Comparison of ENCODE assay signal across 20 mouse cellular contexts in the genomic region with DNA sequence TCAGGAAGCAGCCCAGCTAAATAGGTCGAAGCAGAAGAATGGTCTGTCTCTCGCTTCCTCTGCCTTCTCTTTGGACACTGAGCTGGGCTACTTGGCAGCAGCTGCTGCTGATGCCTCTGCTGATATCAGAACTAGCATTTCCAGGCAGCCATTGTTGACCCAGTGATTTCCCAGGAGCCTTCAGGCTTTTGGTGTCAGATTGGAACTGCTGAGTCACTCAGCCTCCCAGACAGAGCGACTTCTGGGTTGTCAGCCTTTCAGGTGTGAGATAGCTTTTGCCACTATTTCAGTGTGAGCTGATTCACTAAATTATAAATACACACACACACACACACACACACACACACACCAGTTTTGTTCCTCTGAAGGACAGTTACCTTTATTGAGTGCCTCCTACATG. TPM values are rescaled to one million over a fixed set of nuclear protein-coding genes. Genes with fewer than 3 reads are reported as not detected.
DNase-seq lines count a peak whose midpoint lies in the region; ATAC-seq and TF ChIP-seq lines count a peak whose summit lies in the region.
"Had no signal": no experiment of that assay in that cellular context is flagged by ENCODE, and none has a peak within 500 bp of the region (broad histone marks: within the 10 kb centered on the region; RNA-seq: fewer than 3 reads in every experiment).

No protein-coding gene starts in this region.

- H3K27ac ChIP-seq in liver, embryonic 12.5 days = no peak overlapping the region
- H3K27ac ChIP-seq in stomach, postnatal 0 days (replicated peaks) = no peak overlapping the region
- H3K27ac ChIP-seq: embryonic facial prominence, embryonic 12.5 days; hindbrain, embryonic 13.5 days; limb, embryonic 13.5 days; midbrain, embryonic 15.5 days; stomach, embryonic 15.5 days had no signal

- no peak for TF ChIP-seq EP300 in stomach, postnatal 0 days (optimal IDR thresholded peaks at IDR 0.05)

- no peaks in the 10 kb centered on the region for H3K4me1 ChIP-seq in lung, adult 2 months (ENCODE audit: control insufficient read depth, insufficient read depth, low read length)
- peaks cover 21% of the 10 kb centered on the region for H3K4me1 ChIP-seq in liver, embryonic 12.5 days
- no peaks in the 10 kb centered on the region for H3K4me1 ChIP-seq in stomach, postnatal 0 days (replicated peaks; ENCODE audit: control insufficient read depth, insufficient read depth)
- H3K4me1 ChIP-seq: embryonic facial prominence, embryonic 12.5 days; hindbrain, embryonic 13.5 days; limb, embryonic 13.5 days; midbrain, embryonic 15.5 days; stomach, embryonic 15.5 days had no signal

- peak; percentile 41 for DNase-seq in lung, postnatal 36 days
- no peak for DNase-seq in lung, adult 2 months
- peak; percentile 31 for DNase-seq in brain, adult 2 months (ENCODE audit: low read depth, low spot score)
- no peak for DNase-seq in stomach, postnatal 0 days (ENCODE audit: low spot score)
- no peak for DNase-seq in Muller cell, postnatal 12 days (ENCODE audit: inconsistent ontology term)
- DNase-seq in kidney, postnatal 25 days = no peak
- DNase-seq in cerebellum, postnatal 10 days = no peak
- DNase-seq: adrenal gland, postnatal 36 days; cerebellum, adult 8-10 months; forebrain, postnatal 0 days; heart, postnatal 10 days; right cerebral cortex, postnatal 25 days had no signal

- 49% methylated on average over 3 of the region's 3 CpGs for WGBS in lung, adult 2 months
- 39% methylated on average over 3 of the region's 3 CpGs for WGBS in liver, embryonic 12.5 days (ENCODE audit: insufficient replicate concordance)
- 79% methylated on average over 3 of the region's 3 CpGs for WGBS in stomach, postnatal 0 days

- no peaks in the 10 kb centered on the region for H3K27me3 ChIP-seq in liver, embryonic 12.5 days (replicated peaks)
- H3K27me3 ChIP-seq in stomach, postnatal 0 days (ENCODE audit: control insufficient read depth, insufficient read depth, low read length) = no peaks in the 10 kb centered on the region
- H3K27me3 ChIP-seq: embryonic facial prominence, embryonic 12.5 days; hindbrain, embryonic 13.5 days; limb, embryonic 13.5 days; midbrain, embryonic 15.5 days; stomach, embryonic 15.5 days had no signal

- no peak overlapping the region for H3K9ac ChIP-seq in liver, embryonic 12.5 days
- H3K9ac ChIP-seq in stomach, postnatal 0 days (ENCODE audit: low read length) = no peak overlapping the region
- H3K9ac ChIP-seq: embryonic facial prominence, embryonic 12.5 days; forebrain, postnatal 0 days; hindbrain, embryonic 13.5 days; limb, embryonic 13.5 days; midbrain, embryonic 15.5 days; stomach, embryonic 15.5 days had no signal

- no peak for TF ChIP-seq POLR2A in lung, adult 2 months (IDR thresholded peaks at IDR 0.05; ENCODE audit: borderline replicate concordance, extremely low read depth, low read depth, low read length)

- no peaks in the 10 kb centered on the region for H3K36me3 ChIP-seq in liver, embryonic 12.5 days
- no peaks in the 10 kb centered on the region for H3K36me3 ChIP-seq in stomach, postnatal 0 days (ENCODE audit: control insufficient read depth, insufficient read depth, low read length)
- H3K36me3 ChIP-seq: embryonic facial prominence, embryonic 12.5 days; hindbrain, embryonic 13.5 days; limb, embryonic 13.5 days; midbrain, embryonic 15.5 days; stomach, embryonic 15.5 days had no signal

- ATAC-seq in liver, embryonic 12.5 days = peak; percentile 71
- ATAC-seq in stomach, postnatal 0 days (ENCODE audit: low FRiP score, low TSS enrichment) = peak; percentile 54; the same call in 1 of the 2 replicates
- ATAC-seq: forebrain, postnatal 0 days; lung, postnatal 0 days; midbrain, embryonic 15.5 days had no signal

- H3K4me3 ChIP-seq in lung, adult 2 months (replicated peaks; ENCODE audit: extremely low read depth, low read depth, low read length) = no peak overlapping the region
- no peak overlapping the region for H3K4me3 ChIP-seq in liver, embryonic 12.5 days
- no peak overlapping the region for H3K4me3 ChIP-seq in stomach, postnatal 0 days (ENCODE audit: low read depth, low read length)
- H3K4me3 ChIP-seq: embryonic facial prominence, embryonic 12.5 days; hindbrain, embryonic 13.5 days; limb, embryonic 13.5 days; midbrain, embryonic 15.5 days; myocyte; stomach, embryonic 15.5 days had no signal

- TF ChIP-seq CTCF in lung, adult 2 months (IDR thresholded peaks at IDR 0.05; ENCODE audit: insufficient read depth, low read length) = no peak
- no peak for TF ChIP-seq CTCF in stomach, postnatal 0 days (IDR thresholded peaks at IDR 0.05; ENCODE audit: low read depth)

- H3K4me2 ChIP-seq in liver, embryonic 12.5 days = no peak overlapping the region
- H3K4me2 ChIP-seq in stomach, postnatal 0 days (replicated peaks; ENCODE audit: low read depth) = no peak overlapping the region
- H3K4me2 ChIP-seq: embryonic facial prominence, embryonic 12.5 days; hindbrain, embryonic 13.5 days; limb, embryonic 13.5 days; midbrain, embryonic 15.5 days; stomach, embryonic 15.5 days had no signal

- H3K9me3 ChIP-seq in liver, embryonic 12.5 days (replicated peaks) = 0 out of 2 replicates have a peak, but pooled peaks cover 3% of the 10 kb centered on the region
- H3K9me3 ChIP-seq in stomach, postnatal 0 days (ENCODE audit: control insufficient read depth, low read length) = no peaks in the 10 kb centered on the region
- H3K9me3 ChIP-seq: embryonic facial prominence, embryonic 12.5 days; hindbrain, embryonic 13.5 days; limb, embryonic 13.5 days; midbrain, embryonic 15.5 days; stomach, embryonic 15.5 days had no signal

RNA-seq across cellular contexts. Expression of gene Dstyk, which starts 6.7 kb away (rescaled TPM):
- polyA plus RNA-seq in lung, adult 2 months (2012; rRNA removed) = 14.9 and 17.7 TPM in 2 replicates
- 5.8 and 6.6 TPM in 2 replicates for polyA plus RNA-seq in liver, embryonic 12.5 days (2016; fragmentation: Nextera tagmentation; extraction: Ambion mirVana)
- polyA plus RNA-seq in stomach, postnatal 0 days (2015; fragmentation: Nextera tagmentation; extraction: Ambion mirVana) = 5.2 and 5.5 TPM in 2 replicates

RNA-seq across cellular contexts. Expression of gene Tmcc2, which starts 19.6 kb away (rescaled TPM):
- 135 and 154 TPM in 2 replicates for polyA plus RNA-seq in lung, adult 2 months (2012; rRNA removed)
- polyA plus RNA-seq in liver, embryonic 12.5 days (2016; fragmentation: Nextera tagmentation; extraction: Ambion mirVana) = 342 and 350 TPM in 2 replicates
- polyA plus RNA-seq in stomach, postnatal 0 days (2015; fragmentation: Nextera tagmentation; extraction: Ambion mirVana) = 2.4 and 2.6 TPM in 2 replicates

Comparison
In these comparisons a context has a peak if more than half of its experiments do, and no peak if none do; other contexts are left out.
1. DNase-seq: peak in lung, postnatal 36 days (single experiment) and brain, adult 2 months (single experiment); none in lung, adult 2 months (single experiment), stomach, postnatal 0 days (single experiment), Muller cell, postnatal 12 days (single experiment), kidney, postnatal 25 days (0 of 2) and cerebellum, postnatal 10 days (0 of 2).
2. RNA of gene Tmcc2, which starts 19.6 kb away (polyA plus RNA-seq): 342 to 350 TPM in liver, embryonic 12.5 days and 135 to 154 TPM in lung, adult 2 months; 2.4 to 2.6 TPM in stomach, postnatal 0 days; every median in the first group is over 10 times any median in the second.